Mouse (Mus musculus): ENCODE measurements around the gene Vps4a.

The Vps4a gene

GRCm38 (mm10) chr8:107048061-107048941 is 17.3 kb downstream of the Vps4a start, which contains the start of gene Pdf:
Pdf (minus strand) TSS chr8:107048614.
- peak; percentile 86 for DNase-seq (ENCODE audit: low read depth, low spot score)

GRCm38 (mm10) chr8:107049480-107049879 is 18.5 kb downstream of the Vps4a start:
- peak; percentile 8 for DNase-seq (ENCODE audit: low read depth, low spot score)

- DNase-seq (ENCODE audit: low read depth, low spot score) = no peak
Observed at GRCm38 (mm10) chr8:107052046-107052445, 21.0 kb downstream of the Vps4a start.

GRCm38 (mm10) chr8:107056076-107056972 is 25.3 kb downstream of the Vps4a start, which contains the start of the genes Cog8 and Nip7:
Cog8 (minus strand) TSS chr8:107056689.
Nip7 (plus strand) TSS chr8:107056877.
- DNase-seq (ENCODE audit: low read depth, low spot score) = peak; percentile 97

GRCm38 (mm10) chr8:107056973-107057369 is 25.9 kb downstream of the Vps4a start:
- no peak for DNase-seq (ENCODE audit: low read depth, low spot score)

GRCm38 (mm10) chr8:107062613-107063012 is 31.6 kb downstream of the Vps4a start:
- no peak for DNase-seq (ENCODE audit: low read depth, low spot score)

GRCm38 (mm10) chr8:107065511-107066496 is 34.8 kb downstream of the Vps4a start, which contains the start of gene Tmed6:
Tmed6 (minus strand) TSS chr8:107065644.
- peak; percentile 15 for DNase-seq (ENCODE audit: low read depth, low spot score)

- no peak for DNase-seq (ENCODE audit: low read depth, low spot score)
Observed at GRCm38 (mm10) chr8:107073706-107074105, 42.7 kb downstream of the Vps4a start.

GRCm38 (mm10) chr8:107074128-107074527 is 43.1 kb downstream of the Vps4a start:
- DNase-seq (ENCODE audit: low read depth, low spot score) = no peak

GRCm38 (mm10) chr8:107076239-107076888 is 45.3 kb downstream of the Vps4a start:
- no peak for DNase-seq (ENCODE audit: low read depth, low spot score)

- peak; percentile 57 for DNase-seq (ENCODE audit: low read depth, low spot score)
Observed at GRCm38 (mm10) chr8:107085358-107085757, 54.3 kb downstream of the Vps4a start.

GRCm38 (mm10) chr8:107086018-107086417 is 55.0 kb downstream of the Vps4a start:
- DNase-seq (ENCODE audit: low read depth, low spot score) = no peak

GRCm38 (mm10) chr8:107088526-107089063 is 57.6 kb downstream of the Vps4a start:
- DNase-seq (ENCODE audit: low read depth, low spot score) = no peak

GRCm38 (mm10) chr8:107090531-107090930 is 59.5 kb downstream of the Vps4a start:
- DNase-seq (ENCODE audit: low read depth, low spot score) = no peak

Data from CD4-positive, CD25-positive, alpha-beta regulatory T cell, adult 2 months (primary cell).